Mouse (Mus musculus) adrenal gland, postnatal 10 days (tissue): ENCODE measurements around the gene Cecr2. TPM values are rescaled to one million over a fixed set of nuclear protein-coding genes. Genes with fewer than 3 reads are reported as not detected.

Experiments
- microRNA-seq: library from miRNA; unstranded; fragments of <30 nt; microRNA quantifications from one replicate; pipeline ENCODE4 v1.2.0, GENCODE M21; 2021
- total RNA-seq, 2 experiments: library from RNA; stranded (reverse); gene quantifications; 2 replicates each; pipeline ENCODE4 v1.2.3; 2021

Cecr2 gene
- total RNA-seq, 2 experiments from 2014 or later = 15.7 to 29.4 TPM

Small RNA genes lying within 50 kb of the gene (microRNA-seq; reads per million reads assigned to microRNA genes)
- gene Gm25193 = not detected

Other genes with a start within 250 kb of the Cecr2 start
- 10 to 100 TPM in 1 of 2 experiments, 1 to 10 TPM in 1; 9.6 to 11.3 TPM for gene Il17ra, start 203.1 kb upstream of the Cecr2 start, total RNA-seq
- under 1 TPM; 0.12 to 0.15 TPM for gene Tmem121b, start 172.6 kb upstream of the Cecr2 start, total RNA-seq
- 10 to 100 TPM; 24.9 to 34.0 TPM for gene Hdhd5, start 135.1 kb upstream of the Cecr2 start, total RNA-seq
- gene Slc25a18, start 107.2 kb downstream of the Cecr2 start, total RNA-seq = under 1 TPM; 0.75 to 0.91 TPM
- 100 to 1,000 TPM; 225 to 226 TPM for gene Atp6v1e1, start 156.4 kb downstream of the Cecr2 start, total RNA-seq
- 10 to 100 TPM; 91.5 to 95.8 TPM for gene Bcl2l13, start 169.8 kb downstream of the Cecr2 start, total RNA-seq